Mouse (Mus musculus): ENCODE data around the gene Nat8l.
"Not testable (repeated sequence)": the region's sequence is repeated elsewhere in the genome, so short reads cannot be mapped to it uniquely, and the experiment has no call there.

Gene Nat8l

DNA sequence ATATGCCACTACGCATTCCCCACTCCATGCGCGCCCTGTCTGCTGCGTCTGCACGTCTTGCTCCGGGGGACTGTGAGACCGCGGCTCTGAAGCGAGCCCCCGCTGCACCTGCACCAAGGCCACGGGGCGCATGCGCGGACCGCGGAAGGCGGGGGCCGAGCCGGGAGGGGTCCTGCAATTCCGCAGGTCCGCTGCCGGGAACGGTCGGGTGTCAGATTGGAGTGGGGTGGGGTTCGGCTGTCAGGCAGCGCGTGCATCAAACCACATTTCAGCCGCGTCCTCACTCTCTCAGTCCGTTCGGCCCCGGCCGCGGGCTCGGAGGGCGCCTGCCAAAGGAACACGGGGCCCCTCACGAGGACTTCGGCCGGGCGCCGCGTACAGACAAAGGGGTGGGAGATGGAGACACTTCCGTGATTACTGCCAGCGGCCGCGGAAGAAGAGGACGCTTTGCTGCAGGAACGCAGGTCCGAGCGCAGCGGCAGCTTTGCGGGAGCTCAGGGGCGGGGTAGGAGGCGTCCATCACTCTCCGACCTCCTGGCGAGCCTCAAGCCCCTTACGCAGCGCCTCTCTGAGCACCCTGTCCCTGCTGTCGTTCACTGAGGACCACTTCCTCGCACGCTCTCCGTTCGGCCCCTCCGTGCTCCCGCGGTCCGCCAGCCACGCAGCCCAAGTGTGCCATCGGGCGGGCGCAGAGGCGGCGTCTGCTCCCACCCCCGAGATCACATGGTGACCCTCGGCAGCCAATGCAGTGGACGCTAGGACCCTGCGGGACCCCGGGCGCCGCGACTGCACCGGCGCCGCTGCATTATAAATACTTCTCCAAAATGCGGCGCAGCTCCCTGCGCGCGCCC is at the start of gene Nat8l:
Gene Nat8l (plus strand): TSS at position 142 of the 851 bp plus-strand sequence.
- peak; percentile 34 for DNase-seq

- DNase-seq: not testable (repeated sequence)
Measured at GRCm38 (mm10) chr5:33947035-33947434, 48.7 kb upstream of the Nat8l start.

- DNase-seq: no peak
Measured at GRCm38 (mm10) chr5:33948314-33948713, 47.5 kb upstream of the Nat8l start.

- no peak for DNase-seq
Measured at GRCm38 (mm10) chr5:33953471-33954185, 42.2 kb upstream of the Nat8l start.

DNA sequence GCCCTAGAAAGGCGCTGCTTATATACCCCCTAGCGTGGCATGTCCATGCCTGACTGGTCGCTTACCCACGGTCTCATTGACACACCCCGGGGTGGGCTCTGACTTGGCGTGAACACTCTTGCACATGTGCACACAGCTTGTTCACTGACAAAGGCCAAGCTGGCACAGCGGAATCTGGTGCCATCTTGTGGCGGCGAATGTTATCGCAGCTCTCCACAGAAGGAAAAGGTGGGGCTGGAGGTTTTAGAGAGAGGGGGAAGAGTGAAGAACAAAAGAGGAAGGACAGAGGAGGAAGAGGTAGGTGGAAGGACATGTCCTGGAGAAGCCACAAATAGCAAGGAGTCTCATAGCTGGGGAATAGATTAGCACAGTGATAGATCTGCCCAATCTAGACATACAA is 41.4 kb upstream of the Nat8l start:
- peak; percentile 55 for DNase-seq

DNA sequence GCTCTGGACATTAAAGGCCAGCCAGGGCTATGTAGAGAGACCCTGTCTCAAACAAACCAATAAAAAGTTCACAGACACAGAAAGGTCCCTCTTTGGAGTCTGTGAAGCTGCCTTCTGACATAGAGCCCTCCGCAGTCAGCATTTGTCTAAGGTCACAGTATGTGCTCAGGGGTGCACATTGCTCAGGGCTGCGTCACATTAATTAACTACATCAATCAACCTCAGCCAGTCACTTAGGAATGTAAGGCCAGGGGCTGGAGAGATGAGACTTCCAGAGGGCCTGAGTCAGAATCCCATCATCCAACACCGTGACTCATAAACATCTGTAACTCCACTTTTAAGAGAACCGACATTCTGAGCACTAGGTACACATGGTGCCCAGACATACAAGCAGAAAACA is 39.9 kb upstream of the Nat8l start:
- DNase-seq: no peak

DNA sequence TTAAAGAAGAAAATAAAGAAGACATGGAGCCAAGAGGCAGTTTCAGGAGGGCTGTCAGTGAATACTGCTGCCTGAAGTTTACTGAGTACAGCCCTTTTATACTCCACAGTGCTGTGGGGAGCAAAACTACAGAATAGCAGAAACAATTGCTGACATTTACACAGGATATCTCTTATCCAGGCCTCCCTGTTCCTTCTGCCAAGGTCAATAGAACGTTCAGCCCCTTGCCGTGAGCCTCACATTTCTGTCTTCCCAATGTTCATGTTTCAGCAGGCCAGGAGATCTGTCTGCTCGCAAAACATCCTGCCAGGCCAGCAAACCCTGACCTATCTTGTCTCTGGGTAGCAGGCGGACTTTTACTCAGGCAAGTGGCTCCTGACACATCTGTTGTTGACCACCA is 36.4 kb upstream of the Nat8l start:
- no peak for DNase-seq

GRCm38 (mm10) chr5:33974736-33975135 is 21.0 kb upstream of the Nat8l start:
- no peak for DNase-seq

- DNase-seq: no peak
Measured at GRCm38 (mm10) chr5:33976267-33976666, 19.5 kb upstream of the Nat8l start.

GRCm38 (mm10) chr5:33982731-33983259 is 13.0 kb upstream of the Nat8l start:
- DNase-seq: no peak

DNA sequence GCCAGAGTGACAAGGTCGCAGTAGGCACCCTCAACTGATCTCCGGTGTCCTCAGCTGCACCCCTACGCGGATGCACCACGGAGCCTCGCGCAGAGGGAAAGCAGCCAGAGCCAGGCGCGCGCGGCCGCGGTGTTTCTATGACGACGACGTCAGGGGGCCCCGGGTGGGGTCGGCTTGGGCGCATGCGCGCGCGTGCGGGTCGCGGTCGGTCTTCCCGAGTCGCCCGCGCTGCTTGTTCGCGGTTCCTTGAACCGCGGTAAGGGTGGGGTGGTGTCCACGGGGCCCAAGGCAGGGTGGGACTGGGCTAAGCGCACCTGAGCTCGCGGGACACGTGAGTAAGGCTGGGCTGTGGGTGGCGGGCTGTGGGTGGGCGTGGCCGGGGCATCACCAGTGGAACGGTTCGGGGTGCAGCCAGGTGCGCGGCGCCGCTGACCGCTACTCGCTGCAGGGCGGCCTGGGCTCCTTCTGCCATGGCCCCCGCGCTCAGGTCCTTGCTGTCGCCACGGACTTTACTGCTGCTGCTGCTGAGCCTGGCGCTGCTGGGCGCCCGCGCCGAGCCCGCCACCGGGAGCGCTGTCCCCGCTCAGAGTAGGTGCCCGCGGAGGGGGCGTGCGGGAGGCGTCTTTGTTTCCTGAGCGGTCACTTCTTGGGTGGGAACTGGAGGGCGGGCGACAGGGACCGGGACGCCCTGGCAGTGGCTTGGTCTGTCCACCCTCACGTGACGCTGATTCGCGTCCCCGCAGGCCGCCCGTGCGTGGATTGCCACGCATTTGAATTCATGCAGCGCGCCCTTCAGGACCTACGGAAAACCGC is 12.3 kb upstream of the Nat8l start, which contains the start of gene Gm1673:
Gene Gm1673 (plus strand): TSS at position 125 of the 813 bp plus-strand sequence.
- peak; percentile 70 for DNase-seq

GRCm38 (mm10) chr5:33994671-33995625 is 836 bp upstream of the Nat8l start:
- DNase-seq: peak; percentile 42

DNA sequence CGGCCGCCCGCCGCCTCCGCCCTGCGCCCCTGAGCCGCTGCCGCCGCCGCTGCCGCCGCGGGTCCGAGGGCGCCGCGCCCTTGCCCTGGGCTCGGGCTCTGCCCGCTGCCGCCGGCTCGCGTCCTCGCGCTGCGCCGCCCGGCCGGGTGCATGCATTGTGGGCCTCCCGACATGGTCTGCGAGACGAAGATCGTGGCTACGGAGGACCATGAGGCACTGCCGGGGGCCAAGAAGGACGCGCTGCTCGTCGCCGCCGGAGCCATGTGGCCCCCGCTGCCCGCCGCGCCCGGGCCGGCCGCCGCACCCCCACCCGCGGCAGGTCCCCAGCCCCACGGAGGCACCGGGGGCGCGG is 886 bp downstream of the Nat8l start:
- no peak for DNase-seq

GRCm38 (mm10) chr5:33997051-33997741 is 1.4 kb downstream of the Nat8l start:
- DNase-seq: no peak

DNA sequence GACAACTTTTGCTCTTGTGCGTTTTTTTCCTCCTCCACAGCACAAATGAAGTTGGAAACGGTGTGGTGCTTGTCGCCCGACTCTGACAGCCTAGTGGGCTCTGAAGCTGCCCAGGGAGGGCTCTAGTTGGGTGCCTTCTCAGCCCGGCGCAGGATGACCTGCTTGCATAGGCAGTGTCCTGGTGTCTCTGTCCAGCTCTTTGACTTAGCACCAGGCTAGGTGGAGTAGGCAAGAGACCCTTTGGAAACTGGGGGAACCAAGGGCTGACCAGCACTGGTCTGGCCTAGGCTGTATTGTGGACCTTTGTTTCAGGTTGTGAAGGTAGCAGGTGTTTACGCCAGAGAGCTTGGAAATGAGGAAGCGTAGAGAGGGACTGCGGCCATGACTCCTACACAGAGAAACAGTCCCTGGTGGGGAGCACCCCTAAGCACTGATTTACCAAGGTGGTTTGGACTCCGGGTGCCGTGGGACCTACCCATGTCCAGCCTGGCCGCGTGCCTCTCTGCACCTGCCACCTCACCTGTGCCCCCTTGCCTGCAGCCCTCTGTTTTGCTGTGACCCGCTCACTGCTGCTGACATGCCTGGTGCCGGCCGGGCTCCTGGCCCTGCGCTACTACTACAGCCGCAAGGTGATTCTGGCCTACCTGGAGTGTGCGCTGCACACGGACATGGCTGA is 2.2 kb downstream of the Nat8l start:
- no peak for DNase-seq

DNA sequence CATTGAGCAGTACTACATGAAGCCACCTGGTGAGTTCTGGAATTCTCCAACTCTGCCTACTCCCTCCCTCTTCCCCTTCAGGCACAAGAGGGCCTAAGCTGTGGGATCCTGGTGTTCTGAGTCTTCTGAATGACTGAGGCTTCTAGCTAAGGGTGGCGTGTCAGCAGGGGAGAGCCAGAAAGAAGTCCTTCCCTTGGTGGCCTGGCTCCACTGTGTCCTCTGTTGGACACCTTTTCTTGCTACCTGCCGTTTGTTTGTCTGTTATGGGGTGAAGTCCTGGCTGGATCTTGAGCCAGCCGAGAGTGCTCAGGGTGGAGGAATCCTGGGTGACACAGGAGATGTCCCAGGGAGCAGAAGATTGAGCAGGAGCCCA is 2.7 kb downstream of the Nat8l start:
- DNase-seq: no peak

GRCm38 (mm10) chr5:33999466-34000090 is 3.8 kb downstream of the Nat8l start:
- no peak for DNase-seq

- no peak for DNase-seq
Measured at GRCm38 (mm10) chr5:34000809-34001208, 5.0 kb downstream of the Nat8l start.

DNA sequence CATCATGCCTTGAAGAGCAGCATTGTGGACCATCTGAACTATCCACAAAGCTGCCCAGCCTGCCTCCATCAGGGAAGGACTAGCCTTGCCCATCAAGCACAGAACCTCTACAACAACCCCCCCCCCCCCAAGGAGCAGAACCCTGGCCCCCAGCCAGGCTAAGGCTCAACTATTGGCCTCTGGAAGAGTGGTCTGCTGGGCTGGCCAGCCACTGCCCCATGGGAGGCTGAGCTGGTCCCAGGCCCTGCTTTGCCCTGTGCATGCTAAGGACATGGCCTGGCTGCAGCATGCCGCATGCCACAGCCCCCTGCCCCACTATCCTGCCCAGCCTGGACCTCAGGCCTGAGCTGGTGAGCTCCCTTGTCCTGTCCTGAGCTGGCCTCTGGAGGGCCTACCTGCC is 5.6 kb downstream of the Nat8l start:
- DNase-seq: no peak

- no peak for DNase-seq
Measured at GRCm38 (mm10) chr5:34002636-34003035, 6.9 kb downstream of the Nat8l start.

Measured in liver (tissue).